Mouse (Mus musculus) brain, adult 2 months (tissue): ENCODE data around the gene Ppip5k2.
A peak's percentile ranks its signal among the peaks of the same experiment; 100 is the strongest.

ENCODE experiments used
- DNase-seq: peaks from one replicate; pipeline ENCODE4 v3.0.0; 2011; ENCODE audit warnings: low read depth, low spot score

Ppip5k2 gene

GRCm38 (mm10) chr1:97661406-97662241 is 108.6 kb downstream of the Ppip5k2 start, which contains the start of gene D1Ertd622e:
Gene D1Ertd622e, minus strand, starts transcription at chr1:97662074.
- DNase-seq, result peak; percentile 94

- peak; percentile 93 for DNase-seq
These were observed 109.4 kb downstream of the Ppip5k2 start for GRCm38 (mm10) chr1:97660687-97661405.

- no peak for DNase-seq
These were observed 110.8 kb downstream of the Ppip5k2 start for GRCm38 (mm10) chr1:97659405-97659804.

GRCm38 (mm10) chr1:97657786-97658185 is 112.4 kb downstream of the Ppip5k2 start:
- DNase-seq, result no peak

GRCm38 (mm10) chr1:97657201-97657600 is 113.0 kb downstream of the Ppip5k2 start:
- DNase-seq, result no peak
